Mouse (Mus musculus): ENCODE data around the gene Kif13a.

DNA sequence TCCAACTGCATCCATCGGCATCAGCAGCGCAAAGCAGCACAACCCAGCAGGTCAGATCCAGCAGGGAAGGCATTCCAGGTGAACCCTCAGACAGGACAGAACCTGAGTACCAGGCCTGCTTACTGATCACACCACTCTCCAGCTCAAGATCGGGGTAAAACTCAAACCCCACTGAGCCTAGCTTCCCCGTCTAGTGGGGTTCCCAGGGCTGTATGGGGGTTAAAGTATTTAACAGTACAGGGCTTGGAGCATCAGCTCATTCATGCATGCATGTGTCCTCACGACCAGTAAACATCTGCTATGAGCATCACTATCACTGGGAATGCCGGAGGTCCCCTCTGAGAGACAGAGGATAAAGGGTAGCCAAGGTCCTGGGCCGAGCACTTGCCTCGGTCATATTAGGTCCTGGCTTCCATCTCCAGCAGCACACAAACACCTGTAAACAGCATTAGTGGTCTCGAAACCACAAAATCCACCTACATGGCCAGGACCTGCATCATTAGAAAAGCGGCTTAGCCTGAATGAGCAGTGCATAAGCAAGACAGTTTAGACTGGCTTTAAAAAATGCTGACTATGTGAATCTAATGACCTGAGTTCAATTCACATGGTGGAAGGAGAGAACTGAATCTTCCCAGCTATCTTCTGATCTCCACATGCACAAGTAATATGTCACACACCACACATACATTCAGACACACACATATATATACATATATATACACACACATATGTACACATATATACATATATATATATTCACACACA is 43.0 kb downstream of the Kif13a start:
- TF ChIP-seq EP300 (IDR thresholded peaks at IDR 0.05; ENCODE audit: low read depth) (no peak), CTCF (IDR thresholded peaks at IDR 0.05; ENCODE audit: low read depth) (no peak)
